Mouse (Mus musculus): ENCODE data around the gene Gtf3c2. TPM values are rescaled to one million over a fixed set of nuclear protein-coding genes. Genes with fewer than 3 reads are reported as not detected.

Gene Gtf3c2
- polyA plus RNA-seq (2012) = 58.4 and 78.1 TPM in 2 replicates

DNA sequence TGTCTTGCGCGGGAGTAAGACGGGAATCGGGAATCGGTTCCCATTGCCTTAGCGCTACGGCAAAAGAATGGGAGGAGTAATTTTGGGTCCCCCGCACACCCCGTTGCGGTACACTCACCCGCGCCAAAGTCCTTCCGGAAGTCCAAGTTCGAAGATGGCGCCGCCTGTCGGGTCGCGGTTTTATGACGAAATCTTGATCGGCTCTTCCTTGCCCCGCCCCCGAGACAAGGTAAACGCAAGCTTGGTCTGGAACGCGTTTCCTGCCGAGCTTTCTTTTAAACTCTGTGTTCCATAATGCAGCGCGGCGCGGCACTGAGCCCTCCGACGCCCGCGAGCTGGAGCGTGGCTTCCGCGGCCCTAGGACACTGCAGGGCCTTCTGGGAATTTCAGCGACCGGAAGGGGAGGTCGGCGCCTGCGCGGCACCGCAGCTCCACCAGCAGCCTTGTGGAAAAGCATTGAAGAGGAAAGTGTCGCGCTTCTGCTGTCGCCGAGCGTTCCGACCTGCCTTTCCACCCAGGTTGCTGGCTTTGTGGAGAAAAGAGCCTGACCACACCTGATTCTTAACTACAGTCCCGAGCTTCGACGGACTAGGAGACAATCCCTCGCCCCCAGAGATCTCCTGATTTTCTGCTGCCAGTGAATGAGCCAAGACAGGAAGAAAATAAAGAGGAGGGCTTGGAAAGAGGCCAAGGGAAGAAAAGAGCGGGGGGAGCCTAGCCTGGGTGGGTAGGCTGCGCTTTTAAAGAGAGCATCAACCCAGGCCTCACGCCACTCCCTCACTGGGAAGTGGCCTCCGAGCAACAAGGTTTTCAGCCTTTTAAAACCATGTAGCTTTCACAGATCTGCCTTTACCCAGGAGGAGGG lies at the start of gene Gtf3c2, which contains the start of gene Gm29609:
TSS of gene Gtf3c2 (minus strand) at position 379 of the 865 bp plus-strand sequence.
TSS of gene Gm29609 (minus strand) at position 146 of the 865 bp plus-strand sequence.

GRCm38 (mm10) chr5:31220448-31221303 lies 40.7 kb upstream of the Gtf3c2 start, which contains the start of gene Ppm1g:
Gene Ppm1g, minus strand, starts transcription at chr5:31220687.

GRCm38 (mm10) chr5:31201742-31202590 lies 22.0 kb upstream of the Gtf3c2 start, which contains the start of gene Zfp513:
Gene Zfp513, minus strand, starts transcription at chr5:31202303.

GRCm38 (mm10) chr5:31192939-31193630 lies 13.1 kb upstream of the Gtf3c2 start, which contains the start of the genes Snx17 and Eif2b4:
Gene Snx17, plus strand, starts transcription at chr5:31193227.
Gene Eif2b4, minus strand, starts transcription at chr5:31193430.

DNA sequence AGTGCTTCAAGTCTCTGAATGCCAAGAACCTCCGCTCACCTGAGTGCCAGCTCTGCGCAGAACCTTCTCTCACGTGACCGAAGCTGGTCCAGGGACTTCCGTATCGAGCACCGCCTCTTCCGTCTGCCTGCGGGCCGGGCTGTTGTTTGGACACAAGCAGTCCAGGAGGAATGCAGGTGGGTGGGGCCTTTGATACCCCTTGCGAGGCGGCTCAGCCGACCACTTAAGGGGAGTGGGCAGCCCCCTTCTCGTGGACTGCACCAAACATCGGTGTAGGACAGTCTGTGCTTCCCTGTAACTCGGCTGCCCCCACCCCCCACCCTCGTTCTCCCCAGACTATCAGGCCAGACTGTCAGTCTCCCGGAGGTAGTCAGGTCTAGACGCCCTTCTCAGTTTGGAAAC lies 25.8 kb downstream of the Gtf3c2 start, which contains the start of gene Mpv17:
TSS of gene Mpv17 (minus strand) at position 100 of the 402 bp plus-strand sequence.

GRCm38 (mm10) chr5:31138241-31138967 lies 41.5 kb downstream of the Gtf3c2 start, which contains the start of gene Ucn:
Gene Ucn, minus strand, starts transcription at chr5:31138829.

DNA sequence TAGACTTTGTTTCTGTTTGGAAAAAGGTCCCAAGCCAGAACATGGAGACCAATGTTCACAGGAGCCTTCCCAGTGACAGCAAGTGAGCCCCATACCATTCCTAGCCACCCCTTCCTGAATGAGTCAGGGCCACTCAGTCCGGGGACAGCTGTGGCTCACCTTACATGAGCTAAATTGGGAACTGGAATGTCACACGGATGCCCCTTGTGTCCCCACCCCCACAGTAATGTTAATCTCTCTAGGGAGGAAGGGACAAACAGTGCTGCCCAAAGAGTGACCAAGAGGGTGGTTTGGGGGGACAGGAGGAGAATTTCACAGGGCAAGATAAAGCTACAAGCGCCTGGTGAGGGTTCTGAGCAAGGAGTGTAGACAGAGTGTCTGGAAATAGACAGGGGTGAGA lies 63.6 kb downstream of the Gtf3c2 start, which contains the start of gene Trim54:
TSS of gene Trim54 (plus strand) at position 359 of the 400 bp plus-strand sequence.

GRCm38 (mm10) chr5:31108000-31108490 lies 71.9 kb downstream of the Gtf3c2 start, which contains the start of gene Slc30a3:
Gene Slc30a3, minus strand, starts transcription at chr5:31108237.

Other genes starting within 250 kb of the Gtf3c2 start
- gene Cgref1, start 234.6 kb downstream of the Gtf3c2 start, polyA plus RNA-seq (2012) = not detected in 2 replicates
- gene Preb, start 219.8 kb downstream of the Gtf3c2 start, polyA plus RNA-seq (2012) = 78.9 and 93.2 TPM in 2 replicates
- gene Tcf23, start 211.5 kb downstream of the Gtf3c2 start, polyA plus RNA-seq (2012) = not detected in 2 replicates
- 28.8 and 32.8 TPM in 2 replicates for gene Atraid, start 131.8 kb downstream of the Gtf3c2 start, polyA plus RNA-seq (2012)
- 17.3 and 18.2 TPM in 2 replicates for gene Slc5a6, start 131.2 kb downstream of the Gtf3c2 start, polyA plus RNA-seq (2012)
- 404 and 431 TPM in 2 replicates for gene Cad, start 125.4 kb downstream of the Gtf3c2 start, polyA plus RNA-seq (2012)
- not detected in 2 replicates for gene Dnajc5g, start 73.9 kb downstream of the Gtf3c2 start, polyA plus RNA-seq (2012)
- 0.10 TPM in 1 of 2 replicates, not detected in the other for gene Slc30a3, start 71.9 kb downstream of the Gtf3c2 start, polyA plus RNA-seq (2012)
- gene Trim54, start 63.4 kb downstream of the Gtf3c2 start, polyA plus RNA-seq (2012) = not detected in 2 replicates
- not detected in 2 replicates for gene Ucn, start 41.3 kb downstream of the Gtf3c2 start, polyA plus RNA-seq (2012)
- 23.0 and 24.7 TPM in 2 replicates for gene Mpv17, start 25.9 kb downstream of the Gtf3c2 start, polyA plus RNA-seq (2012)
- gene Gm29609, start 233 bp downstream of the Gtf3c2 start, polyA plus RNA-seq (2012) = 2.1 and 10.0 TPM in 2 replicates
- 46.3 and 48.0 TPM in 2 replicates for gene Snx17, start 13.1 kb upstream of the Gtf3c2 start, polyA plus RNA-seq (2012)
- gene Eif2b4, start 13.3 kb upstream of the Gtf3c2 start, polyA plus RNA-seq (2012) = 148 and 170 TPM in 2 replicates
- 40.3 and 44.4 TPM in 2 replicates for gene Zfp513, start 22.2 kb upstream of the Gtf3c2 start, polyA plus RNA-seq (2012)
- 279 and 290 TPM in 2 replicates for gene Ppm1g, start 40.5 kb upstream of the Gtf3c2 start, polyA plus RNA-seq (2012)
- 44.7 and 59.7 TPM in 2 replicates for gene Nrbp1, start 60.7 kb upstream of the Gtf3c2 start, polyA plus RNA-seq (2012)
- gene Gm9970, start 61.1 kb upstream of the Gtf3c2 start, polyA plus RNA-seq (2012) = 0.55 and 0.85 TPM in 2 replicates
- gene Krtcap3, start 71.5 kb upstream of the Gtf3c2 start, polyA plus RNA-seq (2012) = 3.9 and 6.5 TPM in 2 replicates
- gene Ift172, start 111.0 kb upstream of the Gtf3c2 start, polyA plus RNA-seq (2012) = 26.2 and 30.1 TPM in 2 replicates
- 0.26 and 0.30 TPM in 2 replicates for gene Fndc4, start 115.9 kb upstream of the Gtf3c2 start, polyA plus RNA-seq (2012)
- gene Gckr, start 117.3 kb upstream of the Gtf3c2 start, polyA plus RNA-seq (2012) = 0.02 TPM in 1 of 2 replicates, not detected in the other

Data from megakaryocyte-erythroid progenitor cell, adult 5 weeks (primary cell).